Mouse (Mus musculus): ENCODE measurements around the gene Meox1.

- TF ChIP-seq CTCF (IDR thresholded peaks at IDR 0.05) = no peak
- TF ChIP-seq EP300 (IDR thresholded peaks at IDR 0.05; ENCODE audit: insufficient read depth, low read depth, low read length) = no peak
These were observed 5.4 kb downstream of the Meox1 start for GRCm38 (mm10) chr11:101888820-101889219.
